ENCODE assay signal across 8 mouse cellular contexts in genomic region chr8:9978475-9979230, GRCm38 (mm10). TPM values are rescaled to one million over a fixed set of nuclear protein-coding genes. Genes with fewer than 3 reads are reported as not detected.
A peak's percentile ranks its signal among the peaks of the same experiment; 100 is the strongest.
DNase-seq lines count a peak whose midpoint lies in the region; ATAC-seq and TF ChIP-seq lines count a peak whose summit lies in the region.

No protein-coding gene starts in this region.

- ATAC-seq in forebrain, embryonic 13.5 days: no peak
- no peak for ATAC-seq in kidney, postnatal 0 days (replicated peaks; ENCODE audit: low FRiP score, low read depth)
- ATAC-seq in erythroid progenitor cell, adult 5-6 weeks (replicated peaks; ENCODE audit: low FRiP score, poor library complexity, severe bottlenecking): no peak

- H3K4me3 ChIP-seq in liver, adult 2 months (ENCODE audit: insufficient read depth, low read depth, low read length): peak overlapping the region; percentile 86
- peak overlapping the region; percentile 91 for H3K4me3 ChIP-seq in forebrain, embryonic 13.5 days
- peak overlapping the region; percentile 95 for H3K4me3 ChIP-seq in kidney, postnatal 0 days (replicated peaks; ENCODE audit: low read depth, low read length)
- H3K4me3 ChIP-seq in olfactory bulb, adult 2 months (ENCODE audit: insufficient read depth, low read depth, low read length): peak overlapping the region; percentile 98

- TF ChIP-seq POLR2A in liver, adult 2 months (IDR thresholded peaks at IDR 0.05; ENCODE audit: extremely low read depth, insufficient read depth, low read length): no peak
- TF ChIP-seq POLR2A in brain, embryonic 14.5 days (IDR thresholded peaks at IDR 0.05; ENCODE audit: borderline replicate concordance, extremely low read depth, insufficient read depth, insufficient read length, poor library complexity, severe bottlenecking): no peak
- TF ChIP-seq POLR2A in olfactory bulb, adult 2 months (IDR thresholded peaks at IDR 0.05; ENCODE audit: insufficient read depth, low read depth, low read length): no peak

- 21% methylated on average over 18 of the region's 18 CpGs for WGBS in liver, adult 2 months
- WGBS in forebrain, embryonic 13.5 days: 56% methylated on average over 18 of the region's 18 CpGs
- 49% methylated on average over 18 of the region's 18 CpGs for WGBS in kidney, postnatal 0 days
- 34% methylated on average over 18 of the region's 18 CpGs for WGBS in olfactory bulb, adult 2 months

- H3K4me1 ChIP-seq in liver, adult 2 months (ENCODE audit: control insufficient read depth, insufficient read depth, low read length): peaks cover 10% of the 10 kb centered on the region
- peaks cover 43% of the 10 kb centered on the region for H3K4me1 ChIP-seq in forebrain, embryonic 13.5 days
- H3K4me1 ChIP-seq in kidney, postnatal 0 days (replicated peaks; ENCODE audit: insufficient read depth, low read length): peaks cover 17% of the 10 kb centered on the region
- H3K4me1 ChIP-seq in olfactory bulb, adult 2 months (ENCODE audit: control insufficient read depth, insufficient read depth, low read length): peaks cover 8% of the 10 kb centered on the region

- peak overlapping the region; percentile 84 for H3K4me2 ChIP-seq in forebrain, embryonic 13.5 days
- peak overlapping the region; percentile 58 for H3K4me2 ChIP-seq in kidney, postnatal 0 days (ENCODE audit: low read length)

- H3K27me3 ChIP-seq in liver, adult 2 months (ENCODE audit: control insufficient read depth, insufficient read depth, low read length): no peaks in the 10 kb centered on the region
- no peaks in the 10 kb centered on the region for H3K27me3 ChIP-seq in forebrain, embryonic 13.5 days
- H3K27me3 ChIP-seq in kidney, postnatal 0 days (ENCODE audit: insufficient read depth, low read length): no peaks in the 10 kb centered on the region

- H3K79me2 ChIP-seq in liver, adult 2 months (ENCODE audit: control insufficient read depth, insufficient read depth, low read length): peaks cover 27% of the 10 kb centered on the region; the same call in 1 of the 2 replicates

- peak; percentile 66 for DNase-seq in liver, adult 2 months (ENCODE audit: extremely low read depth, low read depth, low spot score)
- no peak for DNase-seq in liver
- peak; percentile 3 for DNase-seq in brain, embryonic 14.5 days (ENCODE audit: low read depth)
- no peak for DNase-seq in kidney, postnatal 0 days (ENCODE audit: low spot score)
- DNase-seq in layer of hippocampus, adult 9-10 months (ENCODE audit: low spot score): no peak

- no peak overlapping the region for H3K27ac ChIP-seq in liver, adult 2 months (replicated peaks; ENCODE audit: insufficient read depth, low read depth, low read length)
- H3K27ac ChIP-seq in forebrain, embryonic 13.5 days: no peak overlapping the region
- no peak overlapping the region for H3K27ac ChIP-seq in kidney, postnatal 0 days
- no peak overlapping the region for H3K27ac ChIP-seq in olfactory bulb, adult 2 months (ENCODE audit: insufficient read depth, low read depth, low read length)

- H3K36me3 ChIP-seq in liver, adult 2 months (ENCODE audit: control insufficient read depth, insufficient read depth, low read length): peaks cover 10% of the 10 kb centered on the region
- peaks cover 10% of the 10 kb centered on the region; the same call in 1 of the 2 replicates for H3K36me3 ChIP-seq in forebrain, embryonic 13.5 days (ENCODE audit: poor library complexity, severe bottlenecking)
- H3K36me3 ChIP-seq in kidney, postnatal 0 days (ENCODE audit: insufficient read depth, low read length): no peaks in the 10 kb centered on the region

- H3K9ac ChIP-seq in liver, adult 2 months (ENCODE audit: low read depth, low read length): peak overlapping the region; percentile 89
- peak overlapping the region; percentile 94 for H3K9ac ChIP-seq in forebrain, embryonic 13.5 days
- peak overlapping the region; percentile 94 for H3K9ac ChIP-seq in kidney, postnatal 0 days (ENCODE audit: low read depth, low read length)

- TF ChIP-seq CTCF in liver, adult 2 months (IDR thresholded peaks at IDR 0.05; ENCODE audit: low read depth, low read length): no peak
- TF ChIP-seq CTCF in brain, embryonic 14.5 days (IDR thresholded peaks at IDR 0.05; ENCODE audit: borderline replicate concordance, extremely low read depth, insufficient read depth, insufficient read length): no peak
- TF ChIP-seq CTCF in kidney, postnatal 0 days (IDR thresholded peaks at IDR 0.05; ENCODE audit: low read depth): no peak
- TF ChIP-seq CTCF in olfactory bulb, adult 2 months (IDR thresholded peaks at IDR 0.05; ENCODE audit: insufficient read depth, low read depth, low read length): no peak

- H3K9me3 ChIP-seq in forebrain, embryonic 13.5 days (replicated peaks): no peaks in the 10 kb centered on the region
- H3K9me3 ChIP-seq in kidney, postnatal 0 days (replicated peaks; ENCODE audit: low read length): no peaks in the 10 kb centered on the region

RNA-seq across cellular contexts. Expression of gene Abhd13, which starts 1.1 kb away (rescaled TPM):
- 11.8 and 12.3 TPM in 2 replicates for total RNA-seq in liver, adult 2 months (2014; rRNA removed)
- 3.2 TPM in 2 replicates for polyA plus RNA-seq in liver, adult 2 months (2012; rRNA removed)
- polyA plus RNA-seq in brain, embryonic 14.5 days (2012; rRNA removed): 10.0 and 11.5 TPM in 2 replicates
- polyA plus RNA-seq in forebrain, embryonic 13.5 days (2015; fragmentation: Nextera tagmentation; extraction: Ambion mirVana): 13.5 and 15.1 TPM in 2 replicates
- 16.3 and 18.1 TPM in 2 replicates for polyA plus RNA-seq in kidney, postnatal 0 days (2015; fragmentation: Nextera tagmentation; extraction: Ambion mirVana)
- polyA plus RNA-seq in olfactory bulb, adult 2 months (2012; ENCODE audit: insufficient read depth, insufficient read length, low replicate concordance, missing spikeins): not detected in 2 replicates
- total RNA-seq in erythroid progenitor cell, adult 5-6 weeks (2015; ENCODE audit: low replicate concordance): 3.4 and 4.7 TPM in 2 replicates
- 6.4 and 9.0 TPM in 2 replicates for total RNA-seq in erythroid progenitor cell, adult 5-6 weeks (2017; ENCODE audit: low replicate concordance)

RNA-seq across cellular contexts. Expression of gene Lig4, which starts 1.2 kb away (rescaled TPM):
- 1.2 and 1.9 TPM in 2 replicates for total RNA-seq in liver, adult 2 months (2014; rRNA removed)
- 0.97 and 1.0 TPM in 2 replicates for polyA plus RNA-seq in liver, adult 2 months (2012; rRNA removed)
- polyA plus RNA-seq in brain, embryonic 14.5 days (2012; rRNA removed): 7.4 and 10.7 TPM in 2 replicates
- polyA plus RNA-seq in forebrain, embryonic 13.5 days (2015; fragmentation: Nextera tagmentation; extraction: Ambion mirVana): 10.5 and 11.0 TPM in 2 replicates
- 4.1 and 5.0 TPM in 2 replicates for polyA plus RNA-seq in kidney, postnatal 0 days (2015; fragmentation: Nextera tagmentation; extraction: Ambion mirVana)
- polyA plus RNA-seq in olfactory bulb, adult 2 months (2012; ENCODE audit: insufficient read depth, insufficient read length, low replicate concordance, missing spikeins): not detected in 2 replicates
- 1.1 and 3.4 TPM in 2 replicates for total RNA-seq in erythroid progenitor cell, adult 5-6 weeks (2015; ENCODE audit: low replicate concordance)
- 2.2 and 2.3 TPM in 2 replicates for total RNA-seq in erythroid progenitor cell, adult 5-6 weeks (2017; ENCODE audit: low replicate concordance)

RNA-seq across cellular contexts. Expression of gene Tnfsf13b, which starts 27.6 kb away (rescaled TPM):
- 0.13 and 0.37 TPM in 2 replicates for total RNA-seq in liver, adult 2 months (2014; rRNA removed)
- polyA plus RNA-seq in liver, adult 2 months (2012; rRNA removed): 0.11 and 0.20 TPM in 2 replicates
- 0.35 and 0.64 TPM in 2 replicates for polyA plus RNA-seq in brain, embryonic 14.5 days (2012; rRNA removed)
- polyA plus RNA-seq in forebrain, embryonic 13.5 days (2015; fragmentation: Nextera tagmentation; extraction: Ambion mirVana): 0.23 and 0.25 TPM in 2 replicates
- 7.2 and 8.9 TPM in 2 replicates for polyA plus RNA-seq in kidney, postnatal 0 days (2015; fragmentation: Nextera tagmentation; extraction: Ambion mirVana)
- polyA plus RNA-seq in olfactory bulb, adult 2 months (2012; ENCODE audit: insufficient read depth, insufficient read length, low replicate concordance, missing spikeins): not detected in 2 replicates
- 2.1 and 3.2 TPM in 2 replicates for total RNA-seq in erythroid progenitor cell, adult 5-6 weeks (2015; ENCODE audit: low replicate concordance)
- total RNA-seq in erythroid progenitor cell, adult 5-6 weeks (2017; ENCODE audit: low replicate concordance): 1.5 and 3.3 TPM in 2 replicates

Comparison
In these comparisons a context has a peak if more than half of its experiments do, and no peak if none do; other contexts are left out.
1. DNase-seq: peak in liver, adult 2 months (single experiment) and brain, embryonic 14.5 days (single experiment); none in liver (single experiment), kidney, postnatal 0 days (single experiment) and layer of hippocampus, adult 9-10 months (single experiment).
2. Peak in every context shown above with its lines, with median percentiles within 50 percentile points of each other: H3K4me3 ChIP-seq and H3K9ac ChIP-seq.